Mouse (Mus musculus) E14TG2a.4 (cell line): ENCODE measurements around the gene Arhgap6.
A peak's percentile ranks its signal among the peaks of the same experiment; 100 is the strongest.

ENCODE experiments used
- H3K27me3 ChIP-seq: 2 replicates; pipeline ENCODE4 v1.6.1; 2014; ENCODE audit warnings: low read length, control low read depth; ENCODE audit not compliant: insufficient read depth
- H3K36me3 ChIP-seq: 2 replicates; pipeline ENCODE4 v1.6.1; 2014; ENCODE audit warnings: low read length, control low read depth; ENCODE audit not compliant: insufficient read depth
- H3K4me1 ChIP-seq: replicated peaks from 2 replicates; pipeline ENCODE4 v1.6.1; 2014; ENCODE audit warnings: low read depth, low read length, control low read depth
- H3K4me3 ChIP-seq: replicated peaks from 2 replicates; pipeline ENCODE4 v1.5.1; 2014; ENCODE audit warnings: mild to moderate bottlenecking, low read length
- H3K9me3 ChIP-seq: 2 replicates; pipeline ENCODE4 v1.6.1; 2014; ENCODE audit warnings: low read length, control low read depth
- CTCF ChIP-seq: conservative IDR thresholded peaks from 2 replicates; pipeline ENCODE4 v1.5.1; 2014; ENCODE audit warnings: low read length
- NANOG ChIP-seq: IDR thresholded peaks from 2 replicates; pipeline ENCODE4 v1.6.1; 2014; ENCODE audit warnings: borderline replicate concordance, low read length, mixed read lengths
- POU5F1 ChIP-seq: IDR thresholded peaks from 2 replicates; pipeline ENCODE4 v1.6.1; 2014; ENCODE audit warnings: low read length, borderline replicate concordance

Gene Arhgap6

DNA sequence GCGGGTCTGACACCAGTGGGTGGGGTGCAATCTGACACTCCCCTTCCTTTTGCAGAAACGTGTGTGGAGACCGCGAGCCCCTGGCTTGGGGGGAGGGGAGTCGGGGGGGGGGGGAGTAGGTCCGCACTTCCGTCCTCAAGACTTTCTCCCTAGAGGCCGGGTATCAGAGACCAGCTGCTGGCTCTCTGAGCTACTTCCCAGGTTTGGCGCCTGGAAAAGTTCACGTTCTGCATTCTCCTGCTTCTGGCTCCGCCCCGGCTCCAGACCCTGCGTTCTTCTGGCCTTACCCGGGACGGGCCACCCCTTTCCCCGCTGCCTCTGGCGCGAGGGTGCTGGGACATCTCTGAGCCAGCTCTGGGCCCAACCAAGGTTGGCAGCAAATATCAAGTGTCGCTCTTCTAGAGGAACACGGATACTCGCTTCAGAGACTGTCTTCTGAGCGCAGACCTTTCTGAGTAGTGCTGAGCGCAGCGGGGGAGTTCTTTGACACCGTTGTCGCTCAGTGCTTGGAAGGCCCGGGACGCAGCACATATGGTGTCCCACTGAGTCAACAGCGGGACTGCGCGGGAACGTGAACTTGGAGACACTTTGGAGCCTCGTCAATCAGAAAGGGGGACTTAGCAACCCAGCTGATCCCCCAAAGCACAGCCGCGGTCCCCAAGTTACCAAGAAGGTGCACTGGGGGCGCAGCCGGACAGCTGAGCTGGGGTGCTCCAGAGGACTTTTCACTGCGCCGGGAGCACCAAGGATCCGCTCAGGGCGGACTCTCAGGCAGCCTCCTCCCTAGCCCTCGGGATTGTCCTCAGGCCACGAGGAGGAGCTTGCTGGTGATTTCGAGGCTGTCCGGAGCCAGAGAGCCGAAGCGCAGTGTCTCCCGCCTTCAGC is at the start of gene Arhgap6:
Gene Arhgap6 (plus strand): TSS at position 126 of the 885 bp plus-strand sequence.
- Histone ChIP-seq H3K36me3 (no peaks in the 10 kb centered on the region), H3K27me3 (peaks cover 23% of the 10 kb centered on the region), H3K9me3 (no peaks in the 10 kb centered on the region), H3K4me3 (peak within 1 kb of the TSS; percentile 63), H3K4me1 (no peaks in the 10 kb centered on the region)
- no peak for TF ChIP-seq NANOG
- no peak for TF ChIP-seq POU5F1
- TF ChIP-seq CTCF: no peak

GRCm38 (mm10) chrX:168747011-168747410 is 47.9 kb upstream of the Arhgap6 start:
- no peaks in the 10 kb centered on the region for H3K9me3 ChIP-seq
- H3K4me3 ChIP-seq: no peak overlapping the region
- H3K4me1 ChIP-seq: no peaks in the 10 kb centered on the region
- H3K36me3 ChIP-seq: no peaks in the 10 kb centered on the region
- H3K27me3 ChIP-seq: no peaks in the 10 kb centered on the region
- TF ChIP-seq POU5F1 (no peak), NANOG (no peak), CTCF (no peak)

GRCm38 (mm10) chrX:168795859-168796848 is 1.3 kb downstream of the Arhgap6 start:
- no peak for TF ChIP-seq POU5F1
- no peak for TF ChIP-seq CTCF
- TF ChIP-seq NANOG: no peak
- peaks cover 23% of the 10 kb centered on the region for H3K27me3 ChIP-seq

DNA sequence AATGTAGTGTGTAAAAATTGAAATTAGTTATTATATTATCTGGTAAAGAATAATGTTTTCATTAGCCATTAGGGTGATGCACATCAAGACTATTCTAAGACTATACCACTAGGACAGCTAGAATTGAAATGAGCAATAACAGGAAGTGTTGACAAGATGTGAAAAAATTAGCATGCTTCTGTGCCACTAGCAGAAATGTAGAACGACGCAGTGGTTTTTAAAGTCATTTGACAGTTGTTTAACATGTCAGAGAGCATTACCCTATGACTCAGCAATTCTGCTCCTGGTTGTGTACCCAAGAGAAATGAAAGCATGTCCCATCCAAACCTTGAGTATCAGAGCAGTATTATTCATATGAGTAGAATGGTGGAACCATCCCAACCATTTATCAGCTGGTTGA is 9.8 kb downstream of the Arhgap6 start:
- no peak overlapping the region for H3K4me3 ChIP-seq
- no peaks in the 10 kb centered on the region for H3K9me3 ChIP-seq
- no peak for TF ChIP-seq CTCF
- no peak for TF ChIP-seq POU5F1
- no peak for TF ChIP-seq NANOG
- H3K36me3 ChIP-seq: no peaks in the 10 kb centered on the region
- H3K4me1 ChIP-seq: no peaks in the 10 kb centered on the region
- H3K27me3 ChIP-seq: no peaks in the 10 kb centered on the region

More at GRCm38 (mm10) chrX:168795859-168796848, 1.3 kb downstream of the Arhgap6 start:
- Histone ChIP-seq H3K36me3 (no peaks in the 10 kb centered on the region), H3K4me3 (peak overlapping the region; percentile 63), H3K9me3 (no peaks in the 10 kb centered on the region), H3K4me1 (no peaks in the 10 kb centered on the region)

DNA sequence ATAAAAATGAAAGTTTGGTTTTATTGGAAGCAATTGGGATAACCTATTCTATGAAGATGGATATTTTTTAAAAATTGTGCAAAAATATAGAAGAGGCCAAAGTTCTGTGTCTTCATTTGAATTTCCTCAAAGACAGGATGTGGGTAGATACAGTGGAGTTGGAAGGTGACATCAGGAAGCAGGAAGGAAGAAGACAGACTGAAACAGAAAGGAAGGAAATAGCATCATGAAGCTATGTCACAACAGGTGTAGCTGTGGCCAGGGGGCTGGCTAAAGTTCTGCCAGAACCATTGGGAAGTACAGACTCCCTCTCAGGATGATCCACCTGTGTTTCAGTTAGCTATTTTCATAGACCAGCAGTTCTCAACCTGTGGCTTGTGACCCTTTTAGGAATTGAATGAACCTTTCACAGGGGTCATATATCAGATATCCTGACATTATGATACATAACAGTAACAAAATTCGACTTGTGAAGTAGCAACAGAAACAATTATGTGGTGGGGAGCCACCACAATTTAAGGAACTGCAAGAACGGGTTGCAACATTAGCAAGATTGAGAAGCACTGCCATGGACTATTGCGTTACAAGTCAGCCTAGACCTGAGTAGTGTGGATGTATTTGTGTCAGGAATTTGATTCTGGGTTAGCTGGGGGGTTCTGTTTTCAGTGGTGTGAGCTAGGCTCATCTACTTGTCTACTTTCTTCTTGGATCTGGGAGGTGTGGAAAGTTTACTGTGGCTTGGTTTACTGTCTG is 15.8 kb downstream of the Arhgap6 start:
- Histone ChIP-seq H3K4me3 (no peak overlapping the region), H3K4me1 (no peaks in the 10 kb centered on the region), H3K27me3 (no peaks in the 10 kb centered on the region), H3K36me3 (no peaks in the 10 kb centered on the region), H3K9me3 (no peaks in the 10 kb centered on the region)
- TF ChIP-seq CTCF: no peak
- TF ChIP-seq NANOG: no peak
- no peak for TF ChIP-seq POU5F1

- H3K27me3 ChIP-seq: no peaks in the 10 kb centered on the region
- H3K36me3 ChIP-seq: no peaks in the 10 kb centered on the region
- no peaks in the 10 kb centered on the region for H3K9me3 ChIP-seq
- H3K4me3 ChIP-seq: no peak overlapping the region
- H3K4me1 ChIP-seq: no peaks in the 10 kb centered on the region
- TF ChIP-seq CTCF (no peak), POU5F1 (no peak)
Measured at GRCm38 (mm10) chrX:168818858-168819257, 24.0 kb downstream of the Arhgap6 start.

- no peaks in the 10 kb centered on the region for H3K9me3 ChIP-seq
- TF ChIP-seq POU5F1 (no peak), NANOG (no peak), CTCF (no peak)
- no peak overlapping the region for H3K4me3 ChIP-seq
- H3K27me3 ChIP-seq: no peaks in the 10 kb centered on the region
- no peaks in the 10 kb centered on the region for H3K4me1 ChIP-seq
- no peaks in the 10 kb centered on the region for H3K36me3 ChIP-seq
Measured at GRCm38 (mm10) chrX:168824166-168824565, 29.3 kb downstream of the Arhgap6 start.
